13 mouse cellular contexts compared by ENCODE assay signal in genomic region chr17:27392918-27393317, GRCm38 (mm10).
DNase-seq lines count a peak whose midpoint lies in the region; ATAC-seq lines count a peak whose summit lies in the region.
"Had no signal": no experiment of that assay in that cellular context is flagged by ENCODE, and none has a peak within 500 bp of the region (broad histone marks: within the 10 kb centered on the region; RNA-seq: fewer than 3 reads in every experiment).

No protein-coding gene starts in this region.

- DNase-seq in heart, adult 9 months (ENCODE audit: low spot score in 2 of 2), result peak; percentile 4 to 6
- no peak for DNase-seq in heart, adult 8-10 months (ENCODE audit: low spot score)
- DNase-seq in ZHBTc4 (ENCODE audit: low read depth, low spot score), result peak; percentile 63
- peak; percentile 41 for DNase-seq in gastrocnemius, postnatal 25 days
- DNase-seq in mesoderm, embryonic 11.5 days (ENCODE audit: low read depth, low spot score), result peak; percentile 44
- no peak for DNase-seq in adrenal gland, adult 2 months
- DNase-seq: thymus, postnatal 14 days had no signal

- 43% methylated on average over 8 of the region's 8 CpGs for WGBS in liver, embryonic 12.5 days (ENCODE audit: insufficient replicate concordance)

- H3K27me3 ChIP-seq in liver, embryonic 12.5 days (replicated peaks), result 0 out of 2 replicates have a peak, but pooled peaks cover 1% of the 10 kb centered on the region
- H3K27me3 ChIP-seq: intestine, embryonic 15.5 days; neural tube, embryonic 12.5 days had no signal

- no peak overlapping the region for H3K27ac ChIP-seq in liver, embryonic 12.5 days
- H3K27ac ChIP-seq: intestine, embryonic 15.5 days; neural tube, embryonic 12.5 days had no signal

- no peak for ATAC-seq in cerebellum, adult (ENCODE audit: insufficient number of reproducible peaks, low FRiP score, low TSS enrichment)
- ATAC-seq in liver, embryonic 12.5 days, result no peak
- ATAC-seq: intestine, embryonic 15.5 days had no signal

- H3K9me3 ChIP-seq in liver, embryonic 12.5 days (replicated peaks), result no peaks in the 10 kb centered on the region
- H3K9me3 ChIP-seq: intestine, embryonic 15.5 days; neural tube, embryonic 12.5 days had no signal

- no peak overlapping the region for H3K4me3 ChIP-seq in liver, embryonic 12.5 days
- H3K4me3 ChIP-seq: erythroblast, embryonic 14.5 days; intestine, embryonic 15.5 days; neural tube, embryonic 12.5 days had no signal

- H3K36me3 ChIP-seq in liver, embryonic 12.5 days, result no peaks in the 10 kb centered on the region
- H3K36me3 ChIP-seq: intestine, embryonic 15.5 days; neural tube, embryonic 12.5 days had no signal

- H3K9ac ChIP-seq in liver, embryonic 12.5 days, result no peak overlapping the region
- H3K9ac ChIP-seq: intestine, embryonic 15.5 days; neural tube, embryonic 12.5 days had no signal

- H3K4me1 ChIP-seq in liver, embryonic 12.5 days, result no peaks in the 10 kb centered on the region
- H3K4me1 ChIP-seq: intestine, embryonic 15.5 days had no signal

- H3K4me2 ChIP-seq in liver, embryonic 12.5 days, result no peak overlapping the region
- H3K4me2 ChIP-seq: intestine, embryonic 15.5 days; liver, embryonic 11.5 days; neural tube, embryonic 12.5 days had no signal

Comparison
In these comparisons a context has a peak if more than half of its experiments do, and no peak if none do; other contexts are left out.
1. DNase-seq: peak in heart, adult 9 months (2 of 2), ZHBTc4 (single experiment), gastrocnemius, postnatal 25 days (single experiment) and mesoderm, embryonic 11.5 days (single experiment); none in heart, adult 8-10 months (single experiment) and adrenal gland, adult 2 months (single experiment).